Mouse (Mus musculus) urinary bladder, postnatal 14 days (tissue): ENCODE measurements at regions not wholly inside any gene's neighbourhood (a gene's known extent, or its start where the extent isn't known, plus 50 kb on each side); places are given as distances from the start of the nearest gene placed in this dataset.

Experiments
- DNase-seq: peaks from one replicate; pipeline ENCODE4 v3.0.0; 2021; ENCODE audit warnings: low spot score

GRCm38 (mm10) chr10:117461791-117462516 lies 82.1 kb upstream of the Cpsf6 start:
- no peak for DNase-seq

- no peak for DNase-seq
Observed at GRCm38 (mm10) chr10:117461261-117461660, 81.4 kb upstream of the Cpsf6 start.

- DNase-seq, result no peak
Observed at GRCm38 (mm10) chr10:117460366-117460730, 80.5 kb upstream of the Cpsf6 start.

GRCm38 (mm10) chr10:117459651-117460365 lies 80.0 kb upstream of the Cpsf6 start:
- DNase-seq, result no peak

GRCm38 (mm10) chr10:117459041-117459475 lies 79.2 kb upstream of the Cpsf6 start:
- no peak for DNase-seq

- no peak for DNase-seq
Observed at GRCm38 (mm10) chr10:117458271-117459040, 78.6 kb upstream of the Cpsf6 start.

GRCm38 (mm10) chr10:117457701-117457950 lies 77.8 kb upstream of the Cpsf6 start:
- no peak for DNase-seq

- no peak for DNase-seq
Observed at GRCm38 (mm10) chr10:117456904-117457700, 77.3 kb upstream of the Cpsf6 start.

- DNase-seq, result no peak
Observed at GRCm38 (mm10) chr10:117456427-117456826, 76.6 kb upstream of the Cpsf6 start.

- peak; percentile 62 for DNase-seq
Observed at GRCm38 (mm10) chr10:117455595-117456302, 75.9 kb upstream of the Cpsf6 start.

GRCm38 (mm10) chr10:117454711-117455591 lies 75.1 kb upstream of the Cpsf6 start:
- no peak for DNase-seq

GRCm38 (mm10) chr10:117454171-117454500 lies 74.3 kb upstream of the Cpsf6 start:
- no peak for DNase-seq

- DNase-seq, result no peak
Observed at GRCm38 (mm10) chr10:117453406-117454170, 73.8 kb upstream of the Cpsf6 start.

GRCm38 (mm10) chr10:117452190-117452950 lies 72.6 kb upstream of the Cpsf6 start:
- DNase-seq, result no peak

GRCm38 (mm10) chr10:117451396-117452185 lies 71.8 kb upstream of the Cpsf6 start:
- DNase-seq, result no peak

GRCm38 (mm10) chr10:117450631-117451030 lies 70.8 kb upstream of the Cpsf6 start:
- no peak for DNase-seq

GRCm38 (mm10) chr10:117450240-117450569 lies 70.4 kb upstream of the Cpsf6 start:
- no peak for DNase-seq

GRCm38 (mm10) chr10:117449416-117450239 lies 69.8 kb upstream of the Cpsf6 start:
- DNase-seq, result no peak
